Mouse (Mus musculus) C2C12 (cell line): Measurements from ENCODE around the gene Reep6.

Experiments
- CEBPB ChIP-seq: IDR thresholded peaks from one replicate; pipeline ENCODE4 v1.6.1; 2011; ENCODE audit warnings: low read depth, mild to moderate bottlenecking, control low read depth, moderate library complexity
- CTCF ChIP-seq: IDR thresholded peaks from one replicate; pipeline ENCODE4 v1.5.1; 2011; ENCODE audit not compliant: control insufficient read depth, insufficient read depth, insufficient read length
- MYOD1 ChIP-seq: IDR thresholded peaks from one replicate; pipeline ENCODE4 v1.6.1; 2011; ENCODE audit warnings: low read depth; ENCODE audit not compliant: control insufficient read depth, insufficient read length
- USF1 ChIP-seq: IDR thresholded peaks from one replicate; pipeline ENCODE4 v1.6.1; 2011; ENCODE audit warnings: low read depth, mild to moderate bottlenecking, control low read depth, moderate library complexity

DNA sequence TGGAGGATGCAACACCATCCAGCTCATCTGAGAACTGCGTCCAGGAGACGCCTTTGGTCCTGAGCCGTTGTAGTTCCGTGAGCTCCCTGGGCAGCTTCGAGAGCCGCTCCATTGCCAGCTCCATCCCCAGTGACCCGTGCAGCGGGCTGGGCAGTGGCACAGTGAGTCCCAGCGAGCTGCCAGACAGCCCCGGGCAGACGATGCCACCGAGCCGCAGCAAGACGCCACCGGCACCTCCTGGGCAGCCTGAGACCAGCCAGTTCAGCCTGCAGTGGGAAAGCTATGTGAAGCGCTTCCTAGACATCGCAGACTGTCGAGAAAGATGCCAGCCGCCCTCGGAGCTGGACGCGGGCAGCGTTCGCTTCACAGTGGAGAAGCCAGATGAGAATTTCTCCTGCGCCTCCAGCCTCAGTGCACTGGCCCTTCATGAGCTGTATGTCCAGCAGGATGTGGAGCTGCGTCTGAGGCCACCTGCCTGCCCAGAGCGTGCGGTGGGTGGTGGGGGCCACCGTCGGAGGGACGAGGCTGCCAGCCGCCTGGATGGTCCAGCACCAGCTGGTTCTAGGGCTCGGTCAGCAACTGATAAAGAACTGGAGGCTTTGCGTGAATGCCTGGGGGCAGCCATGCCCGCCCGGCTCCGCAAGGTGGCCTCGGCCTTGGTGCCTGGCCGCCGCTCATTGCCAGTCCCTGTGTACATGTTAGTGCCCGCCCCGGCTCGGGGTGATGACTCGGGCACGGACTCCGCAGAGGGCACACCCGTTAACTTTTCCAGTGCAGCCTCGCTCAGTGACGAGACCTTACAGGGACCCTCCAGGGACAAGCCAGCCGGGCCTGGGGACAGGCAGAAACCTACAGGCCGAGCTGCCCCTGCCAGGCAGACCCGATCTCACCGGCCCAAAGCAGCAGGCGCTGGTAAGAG is 16.9 kb upstream of the Reep6 start:
- no peak for TF ChIP-seq CTCF
- TF ChIP-seq CEBPB = no peak
- TF ChIP-seq USF1 = no peak
- TF ChIP-seq MYOD1 = no peak
